Mouse (Mus musculus): ENCODE results near the gene Dntt.

Dntt gene

DNA sequence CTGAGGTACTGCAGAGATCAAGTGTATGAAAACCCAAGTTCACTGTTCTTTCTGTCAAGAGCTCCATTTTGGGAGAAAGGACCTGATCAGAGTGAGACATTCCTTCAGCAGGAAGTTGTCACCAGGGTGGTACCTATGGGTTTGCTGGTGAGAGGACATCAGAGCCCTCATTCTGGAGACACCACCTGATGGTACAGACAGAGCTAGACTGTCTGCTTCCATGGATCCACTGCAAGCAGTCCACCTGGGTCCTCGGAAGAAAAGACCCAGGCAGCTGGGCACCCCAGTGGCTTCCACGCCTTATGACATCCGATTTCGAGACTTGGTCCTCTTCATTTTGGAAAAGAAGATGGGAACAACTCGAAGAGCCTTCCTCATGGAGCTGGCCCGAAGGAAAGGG, at the start of gene Dntt:
Dntt (plus strand) TSS at position 57 of the 400 bp plus-strand sequence.
- no peak for DNase-seq

- DNase-seq = no peak
Observed at GRCm38 (mm10) chr19:40980671-40981070, 48.4 kb upstream of the Dntt start.

GRCm38 (mm10) chr19:40984536-40984935, 44.5 kb upstream of the Dntt start:
- no peak for DNase-seq

DNA sequence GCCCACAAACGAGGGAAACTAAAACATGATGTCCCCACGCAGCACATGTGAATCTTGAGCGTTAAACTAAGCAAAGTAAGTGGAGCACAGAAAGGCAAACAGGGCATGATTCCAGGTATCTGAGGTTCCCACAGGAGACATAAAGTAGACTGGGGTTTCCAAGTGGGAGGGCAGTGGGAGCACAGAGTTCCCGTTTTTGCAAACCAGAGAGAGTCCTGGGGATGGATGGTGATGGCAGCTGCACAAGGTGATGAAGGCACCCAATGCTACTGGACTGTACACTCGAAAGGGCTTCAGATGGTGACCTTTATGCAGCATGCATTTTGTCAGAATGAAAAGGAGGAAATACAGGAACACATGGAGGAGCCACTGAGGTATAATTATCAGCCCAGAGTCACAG, 40.2 kb upstream of the Dntt start:
- no peak for DNase-seq

- no peak for DNase-seq
Observed at GRCm38 (mm10) chr19:40989961-40990600, 39.0 kb upstream of the Dntt start.

- DNase-seq = no peak
Observed at GRCm38 (mm10) chr19:40990781-40991343, 38.2 kb upstream of the Dntt start.

DNA sequence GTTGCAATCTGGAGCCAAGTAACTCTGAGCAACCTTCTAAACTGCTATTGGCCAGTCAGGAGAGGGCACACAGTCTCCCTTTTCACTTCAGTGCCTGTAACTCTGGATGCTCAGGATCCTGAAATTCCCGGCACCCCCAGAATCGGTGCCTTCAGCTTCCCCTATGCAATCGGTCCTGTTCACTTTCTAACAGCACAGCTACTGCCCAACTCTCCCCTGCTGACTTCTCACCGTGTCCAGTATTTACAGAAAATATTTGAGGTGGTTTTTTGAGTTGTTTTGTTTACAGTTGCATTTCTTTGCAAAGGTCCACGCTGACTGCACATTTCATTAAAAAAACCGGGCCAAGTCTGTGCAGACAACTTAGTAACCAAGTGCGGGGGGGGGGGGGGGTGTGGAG, 37.4 kb upstream of the Dntt start:
- no peak for DNase-seq

- DNase-seq = no peak
Observed at GRCm38 (mm10) chr19:40992096-40992495, 37.0 kb upstream of the Dntt start.

DNA sequence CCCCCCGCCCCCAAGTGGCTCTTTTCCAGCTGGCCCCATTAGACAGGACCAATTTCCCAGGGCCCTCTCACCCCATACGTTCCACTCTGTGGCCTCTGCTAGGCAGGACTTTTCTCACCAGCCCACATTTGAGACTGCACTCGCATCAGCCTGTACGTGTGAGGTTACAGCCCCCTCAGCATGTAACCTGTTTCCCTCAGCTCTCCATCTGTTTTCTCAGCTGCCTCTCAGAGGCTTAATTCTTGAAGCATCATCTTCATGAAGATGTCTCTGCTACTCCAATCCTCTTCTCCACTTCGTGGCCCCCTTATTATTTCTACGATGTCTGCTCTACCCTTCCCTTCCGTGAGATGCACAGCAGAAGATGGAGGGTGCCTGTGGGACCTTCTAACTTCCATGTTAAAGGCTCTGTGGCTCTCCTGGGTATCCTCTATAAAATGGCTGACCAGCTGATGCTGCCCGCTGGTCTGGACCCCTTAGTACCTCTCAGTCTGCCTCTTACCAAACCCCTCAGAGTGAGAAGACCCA, 36.5 kb upstream of the Dntt start:
- no peak for DNase-seq

GRCm38 (mm10) chr19:40993356-40993755, 35.7 kb upstream of the Dntt start:
- no peak for DNase-seq

DNA sequence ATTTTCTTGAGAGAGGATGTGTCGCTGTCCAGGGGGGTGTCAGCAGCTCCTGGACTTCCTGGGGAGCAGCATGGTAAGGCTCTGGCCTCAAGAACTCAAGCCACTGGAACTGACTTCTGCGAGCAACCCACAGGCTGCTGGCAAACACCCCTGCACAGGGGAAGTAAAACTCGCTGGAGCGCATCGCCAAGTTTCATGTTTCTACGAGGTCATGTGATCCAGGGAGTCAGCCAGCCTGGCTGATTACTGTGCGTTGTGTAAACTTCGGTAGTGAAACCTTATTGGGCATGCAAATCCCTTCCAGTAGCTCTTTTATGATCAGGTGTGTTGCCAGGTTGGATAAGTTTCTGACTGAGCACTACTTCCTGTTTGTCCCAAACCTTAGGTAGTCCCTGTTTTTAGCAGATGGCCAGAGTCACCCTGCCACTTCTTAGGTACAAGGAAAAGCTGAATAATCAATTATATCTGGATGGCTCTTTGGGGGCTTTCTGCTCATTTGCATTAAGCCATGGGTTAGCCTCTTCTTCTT, 35.0 kb upstream of the Dntt start, which contains the start of gene Blnk:
Blnk (minus strand) TSS at position 479 of the 529 bp plus-strand sequence.
- DNase-seq = peak; percentile 62

DNA sequence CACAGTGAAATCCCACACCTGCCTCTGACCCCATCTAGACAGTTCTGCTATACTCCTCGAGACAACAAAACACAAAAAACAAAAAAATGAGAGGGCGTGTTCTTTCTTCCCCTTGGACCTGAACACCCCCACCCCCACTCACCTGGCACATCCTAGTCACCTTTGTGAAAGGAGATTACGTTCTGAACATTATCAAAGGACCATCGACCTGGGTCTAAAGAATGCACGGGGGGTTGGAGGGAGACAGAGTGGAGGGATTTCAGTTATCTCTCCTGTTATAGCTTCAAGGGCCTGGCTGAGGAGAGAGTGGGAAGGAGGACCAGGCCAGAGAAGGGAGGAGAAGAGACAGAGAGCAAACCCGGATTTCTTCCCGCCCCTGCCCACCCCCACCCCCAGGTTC, 34.2 kb upstream of the Dntt start:
- DNase-seq = no peak

DNA sequence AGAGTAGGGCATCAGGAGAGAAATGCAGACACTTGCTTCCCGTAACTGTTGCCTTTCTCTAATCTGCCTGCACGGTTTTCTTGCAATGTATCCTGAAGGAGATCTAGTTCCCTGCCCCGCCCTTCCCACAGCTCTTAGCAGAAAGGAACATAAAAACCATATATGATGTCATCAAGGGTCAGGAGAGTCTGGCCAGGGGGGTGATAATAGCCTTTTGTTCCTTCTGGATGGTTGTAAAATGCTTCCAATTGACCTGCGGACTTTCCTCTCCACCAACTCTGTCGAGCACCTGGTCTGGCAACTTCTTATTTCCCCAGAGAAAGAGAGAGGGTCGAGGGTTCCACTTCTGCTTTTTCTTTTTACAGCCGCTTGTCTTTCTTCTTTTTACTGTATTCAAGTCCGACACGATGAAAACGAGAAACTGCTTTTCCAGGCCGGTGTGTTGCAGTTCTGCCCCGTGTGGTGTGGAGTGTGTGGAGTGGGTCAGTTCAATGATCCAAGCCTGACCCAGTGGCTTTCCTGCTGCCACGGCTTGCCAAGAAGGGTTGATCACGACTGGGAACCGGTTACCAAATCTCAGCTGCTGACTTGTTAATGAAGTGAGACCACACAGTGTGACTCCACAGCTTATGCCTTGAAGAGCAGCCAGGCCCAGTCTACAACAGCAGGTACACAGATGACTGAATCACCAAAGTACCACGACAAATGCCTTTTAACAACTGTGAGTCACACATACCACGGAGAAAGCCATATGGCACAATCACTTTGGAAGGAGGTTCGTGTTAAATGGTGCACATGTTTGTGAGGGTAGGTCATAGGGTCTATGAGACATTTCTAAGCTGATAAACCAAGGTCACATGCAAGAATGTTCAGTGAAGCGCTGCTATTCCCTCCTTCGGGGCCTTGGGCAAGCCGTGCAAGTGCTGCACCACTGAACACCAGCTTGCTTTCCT, 33.4 kb upstream of the Dntt start:
- DNase-seq = no peak

GRCm38 (mm10) chr19:40996722-40997121, 32.4 kb upstream of the Dntt start:
- no peak for DNase-seq

GRCm38 (mm10) chr19:40998469-40999170, 30.5 kb upstream of the Dntt start:
- DNase-seq = no peak

DNA sequence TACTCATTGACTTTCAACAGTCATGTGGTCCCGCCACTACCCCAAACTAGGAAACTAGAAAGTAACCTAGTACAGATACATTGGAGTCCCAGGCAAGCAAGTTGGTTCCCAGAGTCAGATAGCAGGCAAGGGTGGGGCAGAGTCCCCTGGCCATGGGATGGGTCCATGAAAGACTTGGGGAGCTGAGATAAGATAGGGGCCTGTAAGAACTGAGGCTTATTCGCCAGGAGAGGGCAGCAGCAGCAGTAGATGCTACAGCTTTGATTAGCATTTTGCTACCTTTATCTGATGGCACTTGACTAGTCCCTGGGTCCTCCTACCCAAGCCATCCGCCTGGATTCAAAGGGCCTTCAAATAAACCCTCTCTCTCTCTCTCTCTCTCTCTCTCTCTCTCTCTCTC, 29.5 kb upstream of the Dntt start:
- DNase-seq = no peak

GRCm38 (mm10) chr19:41003694-41004315, 25.3 kb upstream of the Dntt start:
- DNase-seq = no peak

GRCm38 (mm10) chr19:41006621-41007020, 22.5 kb upstream of the Dntt start:
- no peak for DNase-seq

GRCm38 (mm10) chr19:41007326-41007725, 21.7 kb upstream of the Dntt start:
- DNase-seq = no peak

DNA sequence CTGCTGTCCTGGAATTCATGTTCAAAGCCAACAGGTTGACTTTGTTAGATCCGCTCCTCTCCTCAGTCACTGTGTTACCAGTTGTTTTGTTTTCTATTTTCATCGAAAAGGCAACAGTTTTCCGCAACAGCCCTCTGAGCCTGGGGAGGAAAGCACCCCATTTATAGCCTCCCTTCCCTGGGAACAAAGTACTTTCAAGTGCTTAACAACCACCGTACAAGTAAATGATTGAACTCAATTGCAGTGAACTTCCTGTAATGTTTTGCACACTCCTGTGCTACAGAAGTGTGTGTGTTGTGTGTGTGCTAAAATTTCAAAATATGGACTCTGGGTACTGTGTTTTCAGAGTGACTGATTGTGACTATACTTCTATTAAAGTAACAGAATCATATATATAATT, 21.3 kb upstream of the Dntt start:
- DNase-seq = no peak

GRCm38 (mm10) chr19:41008674-41009395, 20.2 kb upstream of the Dntt start:
- DNase-seq = no peak

All from right cerebral cortex, postnatal 25 days (tissue).